16 mouse cellular contexts compared by ENCODE assay signal in the genomic region with DNA sequence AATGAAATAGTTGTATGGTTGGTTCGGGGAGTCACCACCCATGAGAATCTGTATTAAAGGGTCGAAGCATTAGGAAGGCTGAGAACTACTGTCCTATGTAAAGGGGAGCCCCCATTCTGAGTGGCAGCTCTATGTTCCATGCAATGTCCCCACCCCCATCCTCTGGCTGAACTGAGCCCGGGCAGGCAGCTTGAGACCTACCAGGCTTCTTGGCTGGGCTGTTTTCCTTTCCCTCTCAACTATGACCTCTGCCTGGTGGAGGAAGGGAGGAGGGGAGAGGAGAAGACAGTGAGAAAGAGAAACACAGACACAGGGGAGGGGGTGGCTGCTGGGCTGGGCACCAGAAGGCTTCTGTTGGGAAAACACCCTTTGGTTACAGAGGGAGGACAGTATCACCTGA. TPM values are rescaled to one million over a fixed set of nuclear protein-coding genes. Genes with fewer than 3 reads are reported as not detected.
DNase-seq lines count a peak whose midpoint lies in the region; ATAC-seq lines count a peak whose summit lies in the region.
"Had no signal": no experiment of that assay in that cellular context is flagged by ENCODE, and none has a peak within 500 bp of the region (broad histone marks: within the 10 kb centered on the region; RNA-seq: fewer than 3 reads in every experiment).

No protein-coding gene starts in this region.

- peaks cover 29% of the 10 kb centered on the region for H3K4me1 ChIP-seq in kidney, embryonic 16.5 days (ENCODE audit: insufficient read depth, low read length)
- peaks cover 5% of the 10 kb centered on the region; the same call in 1 of the 2 replicates for H3K4me1 ChIP-seq in embryonic facial prominence, embryonic 11.5 days (ENCODE audit: control insufficient read depth, insufficient read depth, low read length)
- H3K4me1 ChIP-seq in limb, embryonic 13.5 days = peaks cover 47% of the 10 kb centered on the region
- H3K4me1 ChIP-seq: liver, embryonic 12.5 days had no signal

- no peak overlapping the region for H3K4me2 ChIP-seq in kidney, embryonic 16.5 days (replicated peaks; ENCODE audit: low read depth, low read length)
- H3K4me2 ChIP-seq in embryonic facial prominence, embryonic 11.5 days (ENCODE audit: low read depth, low read length) = peak overlapping the region; percentile 93; the same call in 1 of the 2 replicates
- peak overlapping the region; percentile 94 for H3K4me2 ChIP-seq in limb, embryonic 13.5 days (replicated peaks)
- H3K4me2 ChIP-seq: forebrain, embryonic 12.5 days; liver, embryonic 12.5 days; midbrain, embryonic 11.5 days had no signal

- H3K9me3 ChIP-seq in kidney, embryonic 16.5 days (ENCODE audit: low read length) = no peaks in the 10 kb centered on the region
- H3K9me3 ChIP-seq in embryonic facial prominence, embryonic 11.5 days (replicated peaks; ENCODE audit: control insufficient read depth, low read length) = no peaks in the 10 kb centered on the region
- no peaks in the 10 kb centered on the region for H3K9me3 ChIP-seq in limb, embryonic 13.5 days
- H3K9me3 ChIP-seq: forebrain, embryonic 12.5 days; hindbrain, embryonic 12.5 days; liver, embryonic 12.5 days had no signal

- intact Hi-C loops in gastrocnemius, postnatal 14 days (cut with DNase I; ENCODE audit: low total_unique reads) = no loop called here

- H3K36me3 ChIP-seq in kidney, embryonic 16.5 days (ENCODE audit: insufficient read depth, low read length) = no peaks in the 10 kb centered on the region
- H3K36me3 ChIP-seq in embryonic facial prominence, embryonic 11.5 days (replicated peaks; ENCODE audit: control insufficient read depth, insufficient read depth, low read depth, low read length) = no peaks in the 10 kb centered on the region
- H3K36me3 ChIP-seq in limb, embryonic 13.5 days = no peaks in the 10 kb centered on the region
- H3K36me3 ChIP-seq: forebrain, embryonic 12.5 days; hindbrain, embryonic 12.5 days; liver, embryonic 12.5 days had no signal

- 24% methylated on average over 3 of the region's 3 CpGs for WGBS in kidney, embryonic 16.5 days
- 35% methylated on average over 3 of the region's 3 CpGs for WGBS in embryonic facial prominence, embryonic 11.5 days
- 51% methylated on average over 3 of the region's 3 CpGs for WGBS in limb, embryonic 13.5 days

- H3K27ac ChIP-seq in kidney, embryonic 16.5 days (ENCODE audit: low read length) = no peak overlapping the region
- H3K27ac ChIP-seq in embryonic facial prominence, embryonic 11.5 days (replicated peaks; ENCODE audit: low read depth, low read length) = no peak overlapping the region
- H3K27ac ChIP-seq in limb, embryonic 13.5 days = no peak overlapping the region
- H3K27ac ChIP-seq: forebrain, embryonic 12.5 days; hindbrain, embryonic 12.5 days; liver, embryonic 12.5 days had no signal

- H3K4me3 ChIP-seq in kidney, embryonic 16.5 days (ENCODE audit: low read length) = no peak overlapping the region
- no peak overlapping the region; the same call in 1 of the 2 replicates for H3K4me3 ChIP-seq in embryonic facial prominence, embryonic 11.5 days (ENCODE audit: low read depth, low read length)
- peak overlapping the region; percentile 70; the same call in 1 of the 2 replicates for H3K4me3 ChIP-seq in limb, embryonic 13.5 days
- H3K4me3 ChIP-seq: forebrain, embryonic 12.5 days; liver, embryonic 12.5 days had no signal

- DNase-seq in kidney, adult 9 months = no peak
- peak; percentile 73 for DNase-seq in embryo, embryonic 10 days (ENCODE audit: low spot score)
- peak; percentile 54 for DNase-seq in embryonic facial prominence, embryonic 11.5 days (ENCODE audit: low spot score)
- no peak for DNase-seq in gastrocnemius, postnatal 14 days
- no peak for DNase-seq in gastrocnemius, postnatal 25 days
- DNase-seq: adrenal gland, adult 2 months; cerebellum, adult 18-20 months had no signal

- peak; percentile 55 for ATAC-seq in kidney, embryonic 16.5 days (ENCODE audit: low FRiP score, low TSS enrichment)
- ATAC-seq in embryonic facial prominence, embryonic 11.5 days (replicated peaks; ENCODE audit: insufficient number of reproducible peaks, low FRiP score, low TSS enrichment, low read depth) = no peak
- no peak for ATAC-seq in limb, embryonic 13.5 days (ENCODE audit: low FRiP score, low read depth)
- ATAC-seq: intestine, postnatal 0 days; liver, embryonic 12.5 days; lung, postnatal 0 days had no signal

- 0 out of 2 replicates have a peak overlapping the region, but pooled peaks have one; percentile 7 for H3K9ac ChIP-seq in kidney, embryonic 16.5 days (replicated peaks; ENCODE audit: low read length)
- H3K9ac ChIP-seq in embryonic facial prominence, embryonic 11.5 days (replicated peaks; ENCODE audit: low read length) = no peak overlapping the region
- H3K9ac ChIP-seq in limb, embryonic 13.5 days = peak overlapping the region; percentile 82; the same call in 1 of the 2 replicates
- H3K9ac ChIP-seq: forebrain, embryonic 12.5 days; liver, embryonic 12.5 days had no signal

- peaks cover 57% of the 10 kb centered on the region for H3K27me3 ChIP-seq in kidney, embryonic 16.5 days (ENCODE audit: insufficient read depth, low read length)
- peaks cover 19% of the 10 kb centered on the region for H3K27me3 ChIP-seq in embryonic facial prominence, embryonic 11.5 days (ENCODE audit: control insufficient read depth, insufficient read depth, low read length)
- peaks cover 39% of the 10 kb centered on the region for H3K27me3 ChIP-seq in limb, embryonic 13.5 days

RNA-seq across cellular contexts. Expression of gene Twist2, which starts 1.9 kb away (rescaled TPM):
- 8.3 TPM in 2 replicates for polyA plus RNA-seq in kidney, embryonic 16.5 days (2015; fragmentation: Nextera tagmentation; extraction: Ambion mirVana)
- 52.3 and 59.4 TPM in 2 replicates for polyA plus RNA-seq in embryonic facial prominence, embryonic 11.5 days (2014; fragmentation: Nextera tagmentation; extraction: Ambion mirVana)
- 59.2 and 63.3 TPM in 2 replicates for polyA plus RNA-seq in limb, embryonic 13.5 days (2015; fragmentation: Nextera tagmentation; extraction: Ambion mirVana)
- 1 to 10 TPM; 2.0 to 2.5 TPM for total RNA-seq in gastrocnemius, postnatal 14 days (2021)
- total RNA-seq in gastrocnemius, postnatal 25 days (2021) = 1 to 10 TPM; 1.5 to 1.9 TPM
- total RNA-seq: granulocyte monocyte progenitor cell, adult 5-6 weeks had no signal

Comparison
In these comparisons a context has a peak if more than half of its experiments do, and no peak if none do; other contexts are left out.
1. DNase-seq: peak in embryo, embryonic 10 days (single experiment) and embryonic facial prominence, embryonic 11.5 days (single experiment); none in kidney, adult 9 months (single experiment), gastrocnemius, postnatal 14 days (single experiment) and gastrocnemius, postnatal 25 days (single experiment).